In genomic region chr17:80450426-80451030, GRCm38 (mm10) we compare ENCODE assay signal across 23 mouse cellular contexts. TPM values are rescaled to one million over a fixed set of nuclear protein-coding genes. Genes with fewer than 3 reads are reported as not detected.
DNase-seq lines count a peak whose midpoint lies in the region; ATAC-seq and TF ChIP-seq lines count a peak whose summit lies in the region.
"Had no signal": no experiment of that assay in that cellular context is flagged by ENCODE, and none has a peak within 500 bp of the region (broad histone marks: within the 10 kb centered on the region; RNA-seq: fewer than 3 reads in every experiment).

No protein-coding gene starts in this region.

- DNase-seq in heart, adult 2 months: no peak
- no peak for DNase-seq in heart, postnatal 36 days
- no peak for DNase-seq in layer of hippocampus, adult 2 months (ENCODE audit: low spot score in 2 of 2)
- no peak for DNase-seq in layer of hippocampus, adult 18-20 months (ENCODE audit: low spot score in 2 of 2)
- DNase-seq in ES-E14 (ENCODE audit: low read depth, low spot score): no peak
- no peak for DNase-seq in spleen, postnatal 4 days (ENCODE audit: low spot score in 2 of 2)
- DNase-seq: adrenal gland, postnatal 10 days; adrenal gland, postnatal 36 days; cerebellum, adult 18-20 months; cerebellum, adult 9-10 months; cerebellum, postnatal 14 days; gastrocnemius, postnatal 10 days; gastrocnemius, postnatal 36 days; heart, postnatal 10 days had no signal

- ATAC-seq in monocyte, adult 5-6 weeks (replicated peaks; ENCODE audit: insufficient number of reproducible peaks, low FRiP score, low TSS enrichment, poor library complexity, severe bottlenecking): no peak
- ATAC-seq: CD4-positive, CD25-positive, alpha-beta regulatory T cell, adult 4 months; forebrain, embryonic 13.5 days; forebrain, embryonic 16.5 days had no signal

- no peaks in the 10 kb centered on the region; the same call in 1 of the 2 replicates for H3K36me3 ChIP-seq in heart, adult 2 months (ENCODE audit: control insufficient read depth, insufficient read depth, low read length)
- peaks cover 12% of the 10 kb centered on the region for H3K36me3 ChIP-seq in ES-E14 (ENCODE audit: control insufficient read depth, insufficient read depth, low read length, poor library complexity, severe bottlenecking)

- no peaks in the 10 kb centered on the region for H3K9me3 ChIP-seq in ES-E14 (ENCODE audit: control insufficient read depth, insufficient read depth, low read depth, low read length)
- H3K9me3 ChIP-seq: forebrain, embryonic 10.5 days; forebrain, embryonic 13.5 days; heart, embryonic 12.5 days; heart, embryonic 15.5 days; hindbrain, embryonic 12.5 days; hindbrain, embryonic 15.5 days had no signal

- 66% methylated on average over 3 of the region's 3 CpGs for WGBS in heart, adult 2 months

- no peak overlapping the region for H3K27ac ChIP-seq in heart, adult 2 months
- H3K27ac ChIP-seq in layer of hippocampus, adult 2 months: peak overlapping the region; percentile 66
- no peak overlapping the region for H3K27ac ChIP-seq in ES-E14 (ENCODE audit: insufficient read depth, low read depth, low read length, poor library complexity, severe bottlenecking)
- H3K27ac ChIP-seq: forebrain, embryonic 10.5 days; forebrain, embryonic 13.5 days; heart, embryonic 15.5 days; hindbrain, embryonic 12.5 days; hindbrain, embryonic 15.5 days had no signal

- H3K79me2 ChIP-seq in heart, adult 2 months (replicated peaks; ENCODE audit: control insufficient read depth, insufficient read depth, low read length): no peaks in the 10 kb centered on the region; the same call in 1 of the 2 replicates

- intact Hi-C loops in heart, adult 2 months (cut with DNase I): no loop called here
- intact Hi-C loops in heart, postnatal 36 days (cut with DNase I): loop anchor here (5.0 kb wide), 1 partner anchor 38 kb away; no protein-coding TSS in a partner anchor

- H3K27me3 ChIP-seq in heart, adult 2 months (ENCODE audit: control insufficient read depth, insufficient read depth, low read length): no peaks in the 10 kb centered on the region
- H3K27me3 ChIP-seq: forebrain, embryonic 13.5 days; heart, embryonic 12.5 days; heart, embryonic 15.5 days; hindbrain, embryonic 12.5 days; hindbrain, embryonic 15.5 days had no signal

- no peak for TF ChIP-seq POLR2A in heart, adult 2 months (IDR thresholded peaks at IDR 0.05; ENCODE audit: insufficient read depth, low read depth, low read length)

- H3K4me3 ChIP-seq in heart, adult 2 months: no peak overlapping the region
- no peak overlapping the region for H3K4me3 ChIP-seq in layer of hippocampus, adult 2 months
- H3K4me3 ChIP-seq in ES-E14 (ENCODE audit: insufficient read depth in 1 of 2, low read depth in 1 of 2, low read length in 2 of 2, poor library complexity in 1 of 2, severe bottlenecking in 1 of 2): no peak overlapping the region
- H3K4me3 ChIP-seq: forebrain, embryonic 10.5 days; forebrain, embryonic 13.5 days; heart, embryonic 12.5 days; heart, embryonic 15.5 days; hindbrain, embryonic 12.5 days; hindbrain, embryonic 15.5 days had no signal

- in situ Hi-C loops in ES-E14 (cut with MboI; ENCODE audit: low sequenced_read_pairs in 2 of 2, unreplicated experiment in 2 of 2): no loop called here

- H3K9ac ChIP-seq in heart, adult 2 months (ENCODE audit: low read depth, low read length): no peak overlapping the region
- no peak overlapping the region for H3K9ac ChIP-seq in ES-E14 (ENCODE audit: insufficient read depth, low read depth, low read length, poor library complexity, severe bottlenecking)
- H3K9ac ChIP-seq: forebrain, embryonic 13.5 days; heart, embryonic 12.5 days; heart, embryonic 15.5 days; hindbrain, embryonic 12.5 days; hindbrain, embryonic 15.5 days had no signal

- peak; percentile 29; the same call in 1 of the 2 replicates for TF ChIP-seq CTCF in heart, adult 2 months (IDR thresholded peaks at IDR 0.05)
- no peak; the same call in 1 of the 2 replicates for TF ChIP-seq CTCF in layer of hippocampus, adult 2 months (conservative IDR thresholded peaks at IDR 0.05)

- no peaks in the 10 kb centered on the region; the same call in 1 of the 2 replicates for H3K4me1 ChIP-seq in heart, adult 2 months (ENCODE audit: control insufficient read depth, insufficient read depth, low read length)
- H3K4me1 ChIP-seq in ES-E14 (ENCODE audit: control insufficient read depth in 2 of 2, insufficient read depth in 2 of 2, low read length in 2 of 2, poor library complexity in 1 of 2): peaks cover 2 to 3% of the 10 kb centered on the region in 2 experiments; a peak in 2 of 4 replicates
- H3K4me1 ChIP-seq: forebrain, embryonic 10.5 days; forebrain, embryonic 13.5 days; heart, embryonic 12.5 days; heart, embryonic 15.5 days; hindbrain, embryonic 12.5 days; hindbrain, embryonic 15.5 days had no signal

- no peak for TF ChIP-seq EP300 in heart, adult 2 months (IDR thresholded peaks at IDR 0.05; ENCODE audit: insufficient read depth, low read depth, low read length)

TF ChIP-seq in ES-E14, 5 proteins besides CTCF, POLR2A, EP300 and RAD21:
- TF ChIP-seq ZNF384 (IDR thresholded peaks at IDR 0.05; ENCODE audit: low read depth, low read length): peak; percentile 91
- TF ChIP-seq CHD2 (IDR thresholded peaks at IDR 0.05; ENCODE audit: low read depth, low read length): no peak

RNA-seq across cellular contexts. Expression of gene Sos1, which starts 29.7 kb away (rescaled TPM):
- total RNA-seq in heart, adult 2 months (2021): 10 to 100 TPM; 11.2 to 13.1 TPM
- polyA plus RNA-seq in heart, adult 2 months (2012; rRNA removed): 3.2 and 4.3 TPM in 2 replicates
- total RNA-seq in heart, postnatal 36 days (2021): 10 to 100 TPM; 10.6 to 13.4 TPM
- total RNA-seq in layer of hippocampus, adult 2 months (2021): 10 to 100 TPM; 35.2 to 36.8 TPM
- 10 to 100 TPM; 36.3 to 37.8 TPM for total RNA-seq in layer of hippocampus, adult 18-20 months (2021)
- 9.0 and 10.9 TPM in 2 replicates for total RNA-seq in ES-E14 (2012; rRNA removed)
- total RNA-seq in monocyte, adult 5-6 weeks (2017): 7.0 to 13.8 TPM (median 9.4 TPM) in 3 replicates
